Mouse (Mus musculus): ENCODE measurements around the gene Tmem119.
"Not testable (repeated sequence)": the region's sequence is repeated elsewhere in the genome, so short reads cannot be mapped to it uniquely, and the experiment has no call there.

Tmem119 gene

GRCm38 (mm10) chr5:113815638-113816152 is 15.4 kb upstream of the Tmem119 start:
- DNase-seq (ENCODE audit: low spot score), result no peak

- no peak for DNase-seq (ENCODE audit: low spot score)
Measured at GRCm38 (mm10) chr5:113815041-113815389, 14.7 kb upstream of the Tmem119 start.

- no peak for DNase-seq (ENCODE audit: low spot score)
Measured at GRCm38 (mm10) chr5:113814111-113815040, 14.1 kb upstream of the Tmem119 start.

GRCm38 (mm10) chr5:113813608-113814007 is 13.3 kb upstream of the Tmem119 start:
- no peak for DNase-seq (ENCODE audit: low spot score)

- DNase-seq (ENCODE audit: low spot score), result no peak
Measured at GRCm38 (mm10) chr5:113812638-113813037, 12.3 kb upstream of the Tmem119 start.

- DNase-seq (ENCODE audit: low spot score), result not testable (repeated sequence)
Measured at GRCm38 (mm10) chr5:113811824-113812420, 11.6 kb upstream of the Tmem119 start.

GRCm38 (mm10) chr5:113810111-113810510 is 9.8 kb upstream of the Tmem119 start:
- no peak for DNase-seq (ENCODE audit: low spot score)

GRCm38 (mm10) chr5:113808177-113808576 is 7.9 kb upstream of the Tmem119 start:
- DNase-seq (ENCODE audit: low spot score), result no peak

GRCm38 (mm10) chr5:113807712-113808111 is 7.4 kb upstream of the Tmem119 start:
- DNase-seq (ENCODE audit: low spot score), result no peak

- no peak for DNase-seq (ENCODE audit: low spot score)
Measured at GRCm38 (mm10) chr5:113806414-113806813, 6.1 kb upstream of the Tmem119 start.

- DNase-seq (ENCODE audit: low spot score), result no peak
Measured at GRCm38 (mm10) chr5:113805301-113805700, 5.0 kb upstream of the Tmem119 start.

GRCm38 (mm10) chr5:113804395-113804966 is 4.2 kb upstream of the Tmem119 start:
- DNase-seq (ENCODE audit: low spot score), result no peak

GRCm38 (mm10) chr5:113799691-113800090 is 625 bp downstream of the Tmem119 start:
- DNase-seq (ENCODE audit: low spot score), result no peak

- DNase-seq (ENCODE audit: low spot score), result no peak
Measured at GRCm38 (mm10) chr5:113798525-113798924, 1.8 kb downstream of the Tmem119 start.

- no peak for DNase-seq (ENCODE audit: low spot score)
Measured at GRCm38 (mm10) chr5:113797149-113797882, 3.0 kb downstream of the Tmem119 start.

GRCm38 (mm10) chr5:113796401-113797148 is 3.7 kb downstream of the Tmem119 start:
- DNase-seq (ENCODE audit: low spot score), result no peak

- no peak for DNase-seq (ENCODE audit: low spot score)
Measured at GRCm38 (mm10) chr5:113791197-113792095, 8.9 kb downstream of the Tmem119 start.

- DNase-seq (ENCODE audit: low spot score), result no peak
Measured at GRCm38 (mm10) chr5:113790453-113791196, 9.7 kb downstream of the Tmem119 start.

- DNase-seq (ENCODE audit: low spot score), result no peak
Measured at GRCm38 (mm10) chr5:113789075-113789788, 11.1 kb downstream of the Tmem119 start.

Data from urinary bladder, postnatal 10 days (tissue).